Mouse (Mus musculus): Measurements from ENCODE around the gene Gm765.

DNA sequence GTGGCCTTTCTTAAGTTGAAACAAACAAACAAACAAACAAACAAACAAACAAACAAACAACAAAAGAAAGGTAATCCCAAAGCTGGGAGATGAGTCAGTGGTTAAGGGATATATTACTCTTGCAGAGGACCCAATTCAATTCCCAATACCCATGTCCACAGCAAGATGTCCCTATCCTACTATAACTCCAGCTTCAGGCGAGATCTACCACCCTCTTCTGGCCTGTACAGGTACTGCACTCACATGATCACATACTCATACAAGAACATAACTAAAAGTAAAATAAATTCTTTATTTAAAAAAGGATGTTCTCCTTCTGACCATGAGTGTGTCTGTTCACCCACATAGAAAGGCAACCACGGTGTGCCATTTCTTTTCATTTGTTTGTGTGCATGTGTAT, 79.6 kb downstream of the Gm765 start:
- TF ChIP-seq CTCF (IDR thresholded peaks at IDR 0.05; ENCODE audit: extremely low read depth, insufficient read length, insufficient replicate concordance, low read depth, low read length): no peak
- TF ChIP-seq POLR2A (IDR thresholded peaks at IDR 0.05; ENCODE audit: low read depth, low read length): no peak

Measured in small intestine, adult 2 months (tissue).